Mouse (Mus musculus) gastrocnemius, postnatal 4 days (tissue): ENCODE data around the gene Stx19. TPM values are rescaled to one million over a fixed set of nuclear protein-coding genes. Genes with fewer than 3 reads are reported as not detected.
A peak's percentile ranks its signal among the peaks of the same experiment; 100 is the strongest.

Source experiments
- DNase-seq, 2 experiments: peaks; one replicate each; pipeline ENCODE4 v3.0.0; 2021 to 2022; ENCODE audit warnings: low spot score in 2 of 2, mixed read lengths in 2 of 2
- long read RNA-seq, 2 experiments: library from polyadenylated mRNA; stranded (forward); transcript quantifications; one replicate each; pipeline ENCODE4 v2.0.0; 2021
- total RNA-seq, 2 experiments: library from RNA; stranded (reverse); gene quantifications; 2 replicates each; pipeline ENCODE4 v1.2.3; 2021

Gene Stx19
- not detected for total RNA-seq
- long read RNA-seq, experiment 1, partial matches to known transcripts = 0 of 1 reads
- long read RNA-seq, experiment 1, other reads (novel, unspliced or antisense) = 1 of 1 reads
- long read RNA-seq, experiment 2 = 0 reads

DNA sequence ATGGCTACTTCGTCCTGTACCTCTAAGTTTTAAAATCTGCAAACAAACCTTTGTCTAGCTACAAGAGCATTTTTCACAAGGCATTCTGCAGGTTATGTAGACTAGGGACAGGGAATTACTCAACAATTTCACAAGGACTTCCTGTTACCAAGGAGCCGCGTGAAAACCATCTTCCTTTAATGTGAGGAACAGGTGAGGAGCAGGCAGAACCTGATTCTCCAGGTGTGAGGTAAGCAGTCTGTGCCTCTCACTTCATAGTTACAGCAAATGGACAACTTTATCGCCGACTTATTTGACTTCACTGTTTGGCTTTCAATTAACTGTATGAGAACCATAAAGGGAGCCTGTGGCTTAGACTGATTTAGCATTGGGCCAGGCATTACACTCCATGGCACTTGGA is at the start of gene Stx19:
Gene Stx19, plus strand, starts transcription at position 186 of the 400 bp plus-strand sequence.
- DNase-seq = no peak

GRCm38 (mm10) chr16:62773462-62773861 is 41.0 kb upstream of the Stx19 start:
- no peak for DNase-seq

DNA sequence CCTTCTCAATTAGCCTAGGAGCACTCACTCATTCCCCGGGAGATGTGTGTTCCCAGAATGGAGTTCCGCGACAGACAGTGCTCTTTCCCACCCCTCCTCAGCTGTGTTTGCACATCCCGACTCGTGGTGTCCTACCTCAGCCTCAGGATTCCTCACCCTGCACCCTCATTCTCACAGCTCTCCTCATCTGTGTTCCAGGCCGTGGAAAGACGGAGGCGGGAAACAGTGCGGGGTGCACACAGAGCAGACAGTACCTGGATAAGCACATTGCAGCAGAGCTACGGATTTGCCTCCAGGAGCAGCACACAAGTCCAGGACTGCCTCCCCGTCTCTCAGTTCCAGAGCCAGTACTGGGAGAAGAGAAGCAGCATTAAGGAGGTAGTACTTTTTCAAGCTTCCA is 38.4 kb upstream of the Stx19 start:
- no peak for DNase-seq

- no peak for DNase-seq
These were observed 36.2 kb upstream of the Stx19 start for GRCm38 (mm10) chr16:62778282-62778681.

GRCm38 (mm10) chr16:62782229-62782628 is 32.2 kb upstream of the Stx19 start:
- no peak for DNase-seq

DNA sequence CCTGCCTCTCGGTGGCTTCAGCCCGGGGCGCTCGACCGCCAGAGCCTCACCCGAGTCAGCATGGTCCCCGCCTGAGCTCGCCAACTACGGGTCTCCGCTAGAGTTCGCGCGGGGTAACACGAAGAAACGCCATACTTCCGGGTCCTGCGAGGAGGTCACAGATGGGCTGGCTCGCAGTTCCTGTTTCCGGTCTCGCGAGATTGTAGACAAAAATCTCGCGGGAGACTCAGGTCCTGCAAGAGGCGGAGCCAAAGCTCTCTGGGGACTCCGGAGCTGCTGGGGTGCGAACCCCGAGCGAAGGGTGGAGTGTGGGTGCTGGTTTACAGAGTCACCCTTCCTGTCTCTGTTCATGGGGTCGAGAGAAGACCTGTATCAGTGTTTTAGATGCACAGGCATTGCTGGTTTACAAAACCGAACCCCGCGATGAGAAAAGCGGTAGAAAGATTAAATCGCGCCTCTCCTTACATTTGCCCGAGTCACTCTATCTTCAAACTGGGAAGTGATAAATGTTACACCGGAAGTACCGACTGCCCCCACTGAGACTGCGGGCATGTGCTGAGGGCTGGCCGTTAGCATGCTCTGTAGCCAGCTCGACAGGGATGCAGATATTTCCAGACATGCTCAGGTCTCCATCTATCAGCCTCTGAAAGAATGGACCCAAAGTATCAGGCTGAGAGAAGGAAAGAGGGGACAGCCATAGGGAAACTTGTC is 27.7 kb upstream of the Stx19 start, which contains the start of gene Nsun3:
Gene Nsun3, minus strand, starts transcription at position 198 of the 711 bp plus-strand sequence.
- peak; percentile 63 to 91 for DNase-seq

DNA sequence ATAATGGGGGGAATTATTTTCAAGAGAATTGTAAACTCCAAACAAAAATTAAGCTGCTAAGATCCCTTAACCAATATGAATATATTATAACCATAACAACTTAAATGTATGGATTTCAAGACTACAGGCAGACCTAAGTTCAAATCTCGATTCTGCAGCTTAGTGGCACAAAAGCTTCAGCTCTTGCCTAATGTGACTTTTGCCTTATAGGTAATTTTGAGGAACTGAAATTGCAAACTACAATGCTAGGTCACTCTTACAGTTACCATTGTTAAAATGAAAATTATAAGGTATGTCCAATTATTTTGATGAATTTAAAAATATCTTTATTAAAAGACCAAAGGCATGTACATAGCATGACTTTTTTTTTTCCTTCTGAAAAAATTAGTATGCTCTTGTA is 17.9 kb upstream of the Stx19 start:
- DNase-seq = no peak

- no peak for DNase-seq
These were observed 15.7 kb upstream of the Stx19 start for GRCm38 (mm10) chr16:62798808-62799207.

DNA sequence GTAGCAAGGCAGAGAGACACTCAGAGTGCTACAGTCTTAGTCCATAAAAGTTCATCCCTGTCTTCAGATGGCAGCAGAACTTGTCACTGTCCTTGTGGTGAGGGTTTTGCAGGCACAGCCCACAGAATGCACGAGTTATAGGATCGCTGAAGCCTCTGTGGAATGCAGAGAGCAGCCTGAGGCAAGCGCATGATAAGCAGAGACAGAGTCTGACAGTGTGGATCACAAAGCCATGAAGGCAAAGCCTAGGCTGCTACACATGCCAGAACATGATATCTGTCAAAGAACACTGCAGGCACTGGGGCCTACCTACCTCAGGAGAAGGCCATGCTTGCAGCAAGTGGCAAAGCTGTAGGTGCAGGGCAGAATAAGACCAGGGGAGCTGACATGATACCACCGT is 15.1 kb upstream of the Stx19 start:
- no peak for DNase-seq

GRCm38 (mm10) chr16:62799839-62800238 is 14.6 kb upstream of the Stx19 start:
- DNase-seq = no peak

- DNase-seq = no peak
These were observed 9.9 kb upstream of the Stx19 start for GRCm38 (mm10) chr16:62804621-62805020.

DNA sequence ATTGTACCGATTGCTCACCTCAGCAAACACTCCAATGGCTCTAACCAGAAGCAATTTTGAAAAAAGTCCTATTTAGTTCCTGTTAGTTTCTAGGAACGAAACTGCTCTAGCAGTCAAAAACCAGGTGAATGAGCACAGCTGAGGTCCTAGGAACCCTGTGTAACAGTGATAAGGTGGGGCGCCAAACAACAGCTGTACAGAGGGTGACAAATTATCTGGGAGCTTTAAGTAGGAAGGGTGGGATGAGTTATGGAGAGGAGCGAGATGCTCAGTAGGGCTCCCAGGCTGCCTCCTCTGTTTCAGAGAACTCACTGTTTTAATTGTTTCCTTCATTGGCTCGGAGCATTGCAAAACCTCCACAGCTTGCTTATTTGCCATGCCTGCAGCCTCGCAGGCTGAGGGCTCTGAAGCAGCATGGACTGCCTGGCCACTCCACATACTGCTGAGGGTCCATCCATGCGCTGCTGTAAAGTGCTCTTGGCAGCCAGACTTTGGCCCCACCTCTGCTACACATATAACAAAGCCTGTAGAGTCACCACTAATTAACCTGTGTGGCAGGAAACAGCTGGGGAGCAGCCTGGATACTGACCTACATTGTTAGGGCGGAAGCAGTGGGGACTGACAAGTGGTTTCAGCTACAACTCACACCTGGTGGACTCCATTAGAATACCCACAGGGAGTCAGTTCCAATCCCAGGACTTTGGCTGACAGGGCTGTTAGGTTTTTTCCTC is 7.1 kb upstream of the Stx19 start:
- DNase-seq = no peak

DNA sequence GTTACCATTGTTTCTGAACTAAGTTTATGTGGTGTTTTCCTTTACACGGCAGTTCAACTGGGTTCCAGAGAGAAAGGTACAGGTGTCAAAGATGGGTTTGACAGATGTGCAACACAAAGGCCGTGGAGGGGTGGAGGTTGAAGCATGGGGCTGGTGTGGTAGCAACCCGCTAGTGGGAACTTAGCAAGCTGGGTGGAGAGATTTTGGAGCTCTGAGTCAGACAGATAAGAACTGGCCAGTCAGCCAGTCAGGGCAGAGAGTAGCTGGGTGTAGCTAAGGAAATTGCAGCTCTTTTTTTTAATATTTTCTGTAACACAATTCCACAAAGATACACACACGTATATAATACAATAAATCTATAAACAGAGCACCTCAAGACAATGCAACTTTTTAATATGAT is 3.6 kb upstream of the Stx19 start:
- DNase-seq = no peak

GRCm38 (mm10) chr16:62813790-62814189 is 686 bp upstream of the Stx19 start:
- DNase-seq = no peak

DNA sequence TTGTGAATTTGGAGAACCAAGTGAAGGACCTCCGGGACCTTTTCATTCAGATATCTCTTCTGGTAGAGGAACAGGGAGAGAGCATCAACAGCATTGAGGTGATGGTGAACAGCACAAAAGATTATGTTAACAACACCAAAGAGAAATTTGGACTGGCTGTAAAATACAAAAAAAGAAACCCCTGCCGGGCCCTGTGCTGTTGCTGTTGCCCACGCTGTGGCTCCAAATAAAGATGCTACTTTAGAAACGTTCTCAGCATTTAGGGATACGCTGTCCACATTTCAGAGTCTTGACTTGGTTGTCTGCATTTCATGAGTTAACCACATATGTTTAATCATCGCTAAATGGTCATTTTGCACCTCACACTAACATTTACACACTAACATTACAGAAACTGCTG is 8.0 kb downstream of the Stx19 start:
- DNase-seq = no peak

GRCm38 (mm10) chr16:62826156-62827001 is 11.9 kb downstream of the Stx19 start:
- DNase-seq = no peak

DNA sequence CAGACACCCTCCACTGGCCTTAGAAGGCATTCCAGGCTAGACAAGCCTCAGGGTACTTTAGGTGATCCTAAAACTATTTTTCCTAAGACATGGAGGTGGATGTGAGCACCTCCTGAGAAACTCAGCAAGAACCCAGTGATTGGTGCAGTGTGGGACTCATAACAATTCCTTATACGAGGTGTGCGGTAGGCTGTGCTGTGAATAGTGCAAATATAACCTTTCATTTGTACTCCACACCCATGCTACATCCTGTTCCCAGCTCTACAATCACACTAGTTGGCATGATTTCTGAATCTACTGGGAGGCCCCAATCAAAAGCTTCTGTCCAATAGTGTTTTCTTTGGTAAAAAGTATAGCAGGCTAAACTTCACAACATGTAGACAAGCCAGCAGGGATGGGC is 17.6 kb downstream of the Stx19 start:
- no peak for DNase-seq

DNA sequence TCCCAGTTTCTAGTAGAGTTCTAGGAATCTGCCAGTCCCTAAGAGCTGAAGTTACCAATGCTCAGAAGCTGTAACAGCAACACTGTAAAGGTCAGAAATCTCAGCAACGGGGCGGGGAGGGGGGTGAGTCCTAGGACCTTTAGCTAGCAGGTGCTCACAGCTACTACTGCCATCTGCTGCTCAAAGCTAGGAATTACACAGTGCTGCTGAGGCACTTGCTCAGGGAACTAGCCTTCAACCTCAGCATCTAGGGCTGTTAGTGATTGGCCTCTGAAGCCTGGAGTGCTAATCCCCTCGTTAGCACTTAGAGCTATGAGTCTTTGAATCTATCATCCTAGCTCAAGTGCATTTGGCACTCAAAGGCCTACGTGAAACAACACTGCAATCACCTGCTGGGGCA is 18.0 kb downstream of the Stx19 start:
- peak in 1 of 2 experiments; percentile 16 for DNase-seq

- no peak for DNase-seq
These were observed 19.7 kb downstream of the Stx19 start for GRCm38 (mm10) chr16:62834016-62834735.

DNA sequence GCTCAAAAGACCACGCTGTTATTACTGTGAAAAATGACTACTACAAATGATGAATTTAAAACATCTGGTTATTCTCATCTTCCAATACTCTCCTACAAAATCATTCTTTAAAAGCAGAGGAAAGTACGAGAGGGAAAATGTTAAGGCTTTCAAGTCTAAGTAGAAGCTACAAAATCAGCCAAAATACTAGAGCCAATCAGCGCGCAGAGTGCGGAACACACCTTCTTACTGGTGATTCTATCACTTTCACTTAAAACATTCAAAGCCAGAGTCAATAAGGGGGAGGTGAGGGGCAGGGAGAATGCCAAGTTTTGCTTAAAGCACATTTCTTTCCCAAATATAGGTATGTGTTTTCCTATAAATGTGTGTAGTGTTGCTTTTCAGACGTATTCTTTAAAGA is 30.9 kb downstream of the Stx19 start:
- no peak for DNase-seq
